Mouse (Mus musculus) G1E (cell line): Measurements from ENCODE around the gene Abca1. TPM values are rescaled to one million over a fixed set of nuclear protein-coding genes. Genes with fewer than 3 reads are reported as not detected.
A peak's percentile ranks its signal among the peaks of the same experiment; 100 is the strongest.

Experiments used
- ATAC-seq: 2 replicates; pipeline ENCODE4 v1.8.0; 2016; ENCODE audit warnings: mild to moderate bottlenecking; ENCODE audit not compliant: insufficient number of reproducible peaks, poor library complexity, low FRiP score, severe bottlenecking; ENCODE audit errors: extremely low read depth
- DNase-seq: peaks from one replicate; pipeline ENCODE4 v3.0.0; 2012; ENCODE audit warnings: low spot score
- H3K27me3 ChIP-seq: 2 replicates; pipeline ENCODE4 v1.6.1; 2012; ENCODE audit warnings: mild to moderate bottlenecking, low read length, inconsistent platforms; ENCODE audit not compliant: insufficient read depth
- H3K36me3 ChIP-seq: replicated peaks from 2 replicates; pipeline ENCODE3; 2012; ENCODE audit warnings: mild to moderate bottlenecking, inconsistent platforms
- H3K4me1 ChIP-seq: 2 replicates; pipeline ENCODE4 v1.6.1; 2012; ENCODE audit warnings: low read depth, low read length, inconsistent platforms, mixed read lengths; ENCODE audit not compliant: insufficient read depth
- H3K4me3 ChIP-seq: 2 replicates; pipeline ENCODE4 v1.5.1; 2012; ENCODE audit warnings: low read depth, mild to moderate bottlenecking, inconsistent platforms, low read length, moderate library complexity, mixed read lengths
- H3K9me3 ChIP-seq: replicated peaks from 2 replicates; pipeline ENCODE4 v1.6.1; 2012; ENCODE audit warnings: inconsistent platforms
- CTCF ChIP-seq: IDR thresholded peaks from 2 replicates; pipeline ENCODE4 v1.5.1; 2012; ENCODE audit warnings: low read depth, low read length, inconsistent platforms, mixed read lengths
- GATA1 ChIP-seq: IDR thresholded peaks from 2 replicates; pipeline ENCODE4 v1.6.1; 2012; ENCODE audit warnings: borderline replicate concordance, low read length, inconsistent platforms, mixed read lengths
- GATA2 ChIP-seq: IDR thresholded peaks from 2 replicates; pipeline ENCODE4 v1.6.1; 2012; ENCODE audit warnings: low read depth, low read length, inconsistent platforms, borderline replicate concordance
- POLR2AphosphoS5 ChIP-seq: IDR thresholded peaks from 2 replicates; pipeline ENCODE4 v1.6.1; 2012; ENCODE audit warnings: low read depth, low read length, inconsistent platforms; ENCODE audit not compliant: insufficient replicate concordance
- TAL1 ChIP-seq: conservative IDR thresholded peaks from 2 replicates; pipeline ENCODE4 v1.6.1; 2012; ENCODE audit warnings: low read depth, low read length, inconsistent platforms, mixed read lengths
- polyA plus RNA-seq: library from polyadenylated mRNA; stranded (reverse); fragments of >175 nt; gene quantifications from 2 replicates; pipeline ENCODE4 v1.2.3, GENCODE M21; 2012
- total RNA-seq, 2 experiments: library from RNA; stranded (forward) in 1 of 2; stranded (reverse) in 1 of 2; fragments of 200-1000 nt in 1 of 2; fragments of >200 nt in 1 of 2; fragmentation: Nextera tagmentation in 1 of 2; gene quantifications; 2 replicates each; pipeline ENCODE4 v1.2.3; 2014 to 2017

Gene Abca1
- total and polyA plus RNA-seq, 3 experiments: 2.1 to 23.0 (median 4.6) TPM

DNA sequence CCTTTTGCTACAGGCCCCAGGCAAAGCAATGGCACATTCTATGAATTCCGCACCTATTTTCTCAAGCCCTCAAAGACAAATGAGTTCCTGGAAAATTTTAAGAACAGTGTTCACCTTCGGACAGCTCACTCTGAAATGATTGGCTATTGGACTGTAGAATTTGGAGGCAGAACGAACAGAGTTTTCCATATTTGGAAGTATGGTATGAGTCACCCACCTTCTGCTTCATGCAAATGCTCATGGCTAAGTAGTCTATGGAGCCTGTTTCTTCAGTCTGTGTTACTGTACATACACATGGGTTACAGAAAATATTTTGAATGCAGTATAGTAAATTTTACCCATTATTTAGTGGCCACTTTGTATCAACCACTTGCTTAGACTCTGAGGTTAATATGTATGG lies 144.7 kb downstream of the Abca1 start:
- Histone ChIP-seq H3K27me3 (no peaks in the 10 kb centered on the region), H3K4me1 (peaks cover 10% of the 10 kb centered on the region), H3K36me3 (peaks cover 41% of the 10 kb centered on the region), H3K9me3 (peaks cover 19% of the 10 kb centered on the region), H3K4me3 (no peak overlapping the region)
- no peak for TF ChIP-seq POLR2AphosphoS5
- no peak for TF ChIP-seq TAL1
- no peak for TF ChIP-seq CTCF
- TF ChIP-seq GATA2: no peak
- no peak for TF ChIP-seq GATA1
- no peak for DNase-seq
- no peak for ATAC-seq

DNA sequence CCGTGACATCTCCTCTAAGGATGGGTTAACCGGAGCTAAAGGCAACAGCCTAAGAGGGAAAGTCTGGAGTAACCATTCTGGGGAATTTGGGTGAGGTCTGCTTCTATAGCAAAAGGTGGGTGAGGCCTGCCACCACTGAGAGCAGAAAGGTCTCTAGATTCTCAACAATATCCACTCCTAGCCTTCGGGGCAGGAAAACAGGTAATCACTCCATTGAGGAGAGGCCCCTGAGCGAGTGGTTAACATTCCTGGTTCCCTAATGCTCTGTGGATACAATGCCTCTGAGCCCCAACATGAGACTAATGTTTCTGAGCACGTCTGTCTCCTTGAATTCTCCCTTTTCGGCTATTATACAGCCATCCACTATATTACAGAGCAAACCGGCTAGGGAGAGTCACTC lies 145.3 kb downstream of the Abca1 start:
- peaks cover 19% of the 10 kb centered on the region for H3K9me3 ChIP-seq
- TF ChIP-seq POLR2AphosphoS5 (no peak), GATA1 (no peak), GATA2 (no peak)
- H3K27me3 ChIP-seq: no peaks in the 10 kb centered on the region
- no peak overlapping the region for H3K4me3 ChIP-seq
- DNase-seq: no peak
- peaks cover 10% of the 10 kb centered on the region for H3K4me1 ChIP-seq
- ATAC-seq: no peak
- peaks cover 36% of the 10 kb centered on the region for H3K36me3 ChIP-seq

DNA sequence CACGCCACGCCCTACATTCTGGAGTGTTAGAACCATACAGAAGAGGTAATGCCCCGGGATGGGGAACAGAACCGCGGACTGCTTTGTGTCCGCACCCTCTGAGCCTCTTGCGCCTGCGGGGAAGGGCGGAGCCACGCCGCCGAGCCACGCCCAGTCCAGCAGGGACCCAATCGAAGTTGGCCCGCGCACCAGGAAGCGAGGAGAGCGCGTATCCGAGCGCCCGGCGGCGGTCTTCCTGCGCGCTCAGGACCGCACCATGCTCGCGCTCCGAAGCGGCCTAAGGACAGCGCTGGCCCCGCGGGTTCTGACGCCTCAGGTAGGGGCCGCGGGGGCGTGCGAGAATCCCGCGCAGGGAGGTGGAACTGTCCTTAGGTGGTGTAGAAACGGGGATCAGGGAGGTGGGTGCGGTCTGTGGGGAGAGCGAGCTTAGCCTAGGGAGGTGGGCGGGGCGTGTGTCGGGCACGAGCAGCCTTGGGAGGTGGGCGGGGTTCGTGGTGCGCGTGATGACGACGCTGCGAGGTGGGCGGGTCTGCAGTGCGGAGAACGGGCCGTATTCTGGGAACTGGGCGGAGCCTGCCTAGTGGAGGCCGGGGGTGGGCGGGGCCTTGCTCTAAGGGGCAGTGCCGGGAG lies 147.8 kb downstream of the Abca1 start, which contains the start of gene Nipsnap3b:
Gene Nipsnap3b (plus strand): TSS at position 149 of the 630 bp plus-strand sequence.
- Histone ChIP-seq H3K27me3 (0 out of 2 replicates have a peak, but pooled peaks cover 4% of the 10 kb centered on the region), H3K4me3 (peak within 1 kb of the TSS; percentile 85)
- ATAC-seq: peak; percentile 89

DNA sequence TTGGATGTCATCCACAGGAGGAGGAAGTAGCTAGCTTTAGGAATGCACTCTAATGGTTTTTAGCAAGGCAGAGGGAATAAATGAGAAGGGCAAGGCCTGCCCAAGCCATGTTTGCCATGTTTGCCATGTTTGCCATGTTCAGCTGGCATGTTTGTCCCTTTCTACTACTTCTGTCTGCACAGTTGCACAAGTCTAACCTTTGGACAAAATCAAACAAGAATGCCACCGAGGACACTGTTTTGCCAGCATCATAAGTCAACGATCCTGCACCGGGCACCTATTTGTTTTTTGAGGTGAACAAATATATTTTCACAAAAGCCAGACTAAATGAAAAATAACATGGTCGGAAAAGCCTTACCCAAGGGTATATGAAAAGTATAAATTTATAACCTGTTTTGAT lies 149.8 kb downstream of the Abca1 start:
- Histone ChIP-seq H3K36me3 (peaks cover 4% of the 10 kb centered on the region), H3K4me1 (peaks cover 10% of the 10 kb centered on the region), H3K4me3 (no peak overlapping the region), H3K9me3 (no peaks in the 10 kb centered on the region), H3K27me3 (0 out of 2 replicates have a peak, but pooled peaks cover 4% of the 10 kb centered on the region)
- DNase-seq (no peak), ATAC-seq (no peak)
- no peak for TF ChIP-seq TAL1

More for the DNA sequence above, 147.8 kb downstream of the Abca1 start, which contains the start of gene Nipsnap3b:
- DNase-seq: peak; percentile 88
- Histone ChIP-seq H3K36me3 (peaks cover 17% of the 10 kb centered on the region), H3K9me3 (peaks cover 9% of the 10 kb centered on the region), H3K4me1 (peaks cover 10% of the 10 kb centered on the region)
- TF ChIP-seq CTCF (no peak), POLR2AphosphoS5 (no peak), GATA2 (no peak), GATA1 (no peak), TAL1 (no peak)

DNA sequence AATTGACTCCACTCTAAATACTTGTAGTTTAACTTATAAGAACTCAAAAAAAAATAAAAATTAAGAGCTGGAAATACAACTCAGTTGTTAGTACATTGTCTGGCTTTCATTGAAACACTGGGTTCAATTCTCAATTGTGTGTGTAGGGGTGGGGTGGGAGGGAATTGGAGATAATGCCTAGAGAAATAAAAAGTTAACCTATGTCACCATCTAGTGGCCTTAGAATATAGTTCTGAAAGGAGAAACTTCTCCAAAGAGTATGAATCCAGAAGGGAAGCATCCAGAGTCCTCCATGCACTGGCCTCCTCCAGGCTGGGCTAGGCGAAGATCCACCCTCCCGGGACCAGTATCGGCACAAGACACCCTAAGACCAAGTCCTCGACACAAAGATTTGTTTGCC lies 150.5 kb downstream of the Abca1 start:
- Histone ChIP-seq H3K9me3 (no peaks in the 10 kb centered on the region), H3K27me3 (0 out of 2 replicates have a peak, but pooled peaks cover 4% of the 10 kb centered on the region), H3K36me3 (no peaks in the 10 kb centered on the region), H3K4me1 (peaks cover 10% of the 10 kb centered on the region), H3K4me3 (no peak overlapping the region)
- no peak for ATAC-seq
- no peak for TF ChIP-seq GATA1
- no peak for TF ChIP-seq POLR2AphosphoS5
- TF ChIP-seq TAL1: no peak
- no peak for TF ChIP-seq CTCF
- TF ChIP-seq GATA2: no peak
- DNase-seq: peak; percentile 1

DNA sequence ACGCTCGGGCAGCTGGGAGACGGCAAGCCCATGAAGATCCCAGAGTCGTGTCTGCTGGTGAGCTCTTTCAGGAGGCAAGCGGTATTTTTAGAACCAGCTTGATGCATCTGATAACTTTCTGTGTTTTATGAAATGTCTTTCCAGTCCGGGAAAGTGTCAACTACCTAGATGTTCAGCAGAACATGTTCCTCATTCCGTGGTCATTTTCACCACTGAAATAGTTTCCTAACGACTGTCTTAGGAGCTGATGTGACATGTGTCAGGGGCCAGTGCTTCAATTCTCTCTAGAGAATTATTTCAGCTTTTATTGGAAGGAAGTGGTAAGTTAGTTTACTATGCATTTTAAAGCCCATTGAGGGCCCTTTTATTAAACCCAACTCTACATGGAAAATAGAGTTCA lies 159.5 kb downstream of the Abca1 start:
- no peak for DNase-seq
- ATAC-seq: no peak
- Histone ChIP-seq H3K4me1 (no peaks in the 10 kb centered on the region), H3K36me3 (no peaks in the 10 kb centered on the region), H3K27me3 (peaks cover 7% of the 10 kb centered on the region; the same call in 1 of the 2 replicates), H3K9me3 (no peaks in the 10 kb centered on the region), H3K4me3 (no peak overlapping the region)
- TF ChIP-seq TAL1 (no peak), POLR2AphosphoS5 (no peak), CTCF (no peak), GATA1 (no peak), GATA2 (no peak)
